Mouse (Mus musculus): ENCODE measurements around the gene Shq1. TPM values are rescaled to one million over a fixed set of nuclear protein-coding genes. Genes with fewer than 3 reads are reported as not detected.

The Shq1 gene
- polyA plus RNA-seq, 1 experiment from 2014 or later, result 7.7 TPM

DNA sequence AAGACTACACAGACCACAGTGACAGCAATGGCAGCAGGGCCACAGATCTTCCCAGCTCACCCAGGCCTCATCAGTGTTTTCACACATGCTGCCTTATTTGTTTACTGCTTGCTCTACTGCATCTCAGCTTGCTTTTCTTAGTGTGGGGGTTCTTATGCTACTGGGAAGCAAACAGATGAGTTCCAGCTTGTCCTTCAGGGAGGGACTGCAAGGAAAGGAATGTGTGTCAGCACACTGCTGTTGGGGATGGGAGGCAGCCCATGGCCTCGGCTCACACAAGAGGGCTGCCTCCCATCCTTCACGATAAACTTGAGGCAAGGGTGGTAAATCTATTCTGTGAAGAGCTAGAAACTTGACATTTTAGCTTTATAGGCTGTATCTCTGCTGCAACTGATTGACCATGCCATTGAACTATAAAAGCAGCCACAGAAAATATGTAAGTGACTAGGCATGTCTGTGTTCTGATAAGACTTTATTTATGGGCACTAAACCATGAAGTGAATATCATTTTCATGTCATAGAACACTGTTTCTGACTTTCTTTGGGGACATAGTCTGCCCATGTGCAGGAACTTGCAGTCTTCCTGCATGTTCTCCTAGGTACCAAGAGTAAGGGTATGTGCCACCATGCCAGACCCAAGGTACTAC is 48.0 kb downstream of the Shq1 start:
- H3K4me2 ChIP-seq (replicated peaks; ENCODE audit: low read depth), result no peak overlapping the region
- 25% methylated on average over 2 of the region's 2 CpGs for WGBS
- H3K9ac ChIP-seq (ENCODE audit: low read length), result no peak overlapping the region
- ATAC-seq (ENCODE audit: low FRiP score, low TSS enrichment), result no peak
- H3K27ac ChIP-seq (replicated peaks), result no peak overlapping the region
- no peaks in the 10 kb centered on the region for H3K9me3 ChIP-seq (ENCODE audit: control insufficient read depth, low read length)
- H3K4me3 ChIP-seq (ENCODE audit: low read depth, low read length), result no peak overlapping the region
- H3K27me3 ChIP-seq (ENCODE audit: control insufficient read depth, insufficient read depth, low read length), result no peaks in the 10 kb centered on the region
- TF ChIP-seq EP300 (optimal IDR thresholded peaks at IDR 0.05) (no peak), CTCF (IDR thresholded peaks at IDR 0.05; ENCODE audit: low read depth) (no peak)
- no peak for DNase-seq (ENCODE audit: low spot score)
- no peaks in the 10 kb centered on the region for H3K4me1 ChIP-seq (replicated peaks; ENCODE audit: control insufficient read depth, insufficient read depth)
- H3K36me3 ChIP-seq (ENCODE audit: control insufficient read depth, insufficient read depth, low read length), result no peaks in the 10 kb centered on the region

DNA sequence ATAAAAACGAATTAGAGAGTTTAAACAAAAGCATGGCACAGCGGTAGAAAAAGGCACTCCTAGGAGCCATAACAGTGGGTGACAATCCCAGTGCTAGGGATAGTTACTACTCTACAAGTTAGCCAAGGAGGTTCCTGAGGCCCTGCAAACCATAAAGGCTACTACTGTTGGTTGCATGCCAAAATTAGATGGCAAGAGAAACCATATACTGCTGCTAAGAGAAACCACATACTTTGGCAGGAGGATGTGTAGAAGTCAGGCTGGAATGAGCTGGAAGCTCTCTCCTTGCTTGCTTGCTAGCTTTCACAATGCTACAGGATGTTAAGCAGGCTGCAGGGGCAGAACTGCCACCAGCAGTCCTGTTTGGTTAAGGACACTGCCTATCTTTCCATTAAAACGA is 50.5 kb downstream of the Shq1 start:
- H3K27ac ChIP-seq (replicated peaks), result no peak overlapping the region
- ATAC-seq (ENCODE audit: low FRiP score, low TSS enrichment), result no peak
- H3K4me3 ChIP-seq (ENCODE audit: low read depth, low read length), result no peak overlapping the region
- H3K9me3 ChIP-seq (ENCODE audit: control insufficient read depth, low read length), result no peaks in the 10 kb centered on the region
- H3K27me3 ChIP-seq (ENCODE audit: control insufficient read depth, insufficient read depth, low read length), result no peaks in the 10 kb centered on the region
- TF ChIP-seq EP300 (optimal IDR thresholded peaks at IDR 0.05) (no peak), CTCF (IDR thresholded peaks at IDR 0.05; ENCODE audit: low read depth) (no peak)
- 80% methylated on average over 3 of the region's 3 CpGs for WGBS
- H3K36me3 ChIP-seq (ENCODE audit: control insufficient read depth, insufficient read depth, low read length), result no peaks in the 10 kb centered on the region
- no peak for DNase-seq (ENCODE audit: low spot score)
- H3K4me2 ChIP-seq (replicated peaks; ENCODE audit: low read depth), result no peak overlapping the region
- no peak overlapping the region for H3K9ac ChIP-seq (ENCODE audit: low read length)
- no peaks in the 10 kb centered on the region for H3K4me1 ChIP-seq (replicated peaks; ENCODE audit: control insufficient read depth, insufficient read depth)

DNA sequence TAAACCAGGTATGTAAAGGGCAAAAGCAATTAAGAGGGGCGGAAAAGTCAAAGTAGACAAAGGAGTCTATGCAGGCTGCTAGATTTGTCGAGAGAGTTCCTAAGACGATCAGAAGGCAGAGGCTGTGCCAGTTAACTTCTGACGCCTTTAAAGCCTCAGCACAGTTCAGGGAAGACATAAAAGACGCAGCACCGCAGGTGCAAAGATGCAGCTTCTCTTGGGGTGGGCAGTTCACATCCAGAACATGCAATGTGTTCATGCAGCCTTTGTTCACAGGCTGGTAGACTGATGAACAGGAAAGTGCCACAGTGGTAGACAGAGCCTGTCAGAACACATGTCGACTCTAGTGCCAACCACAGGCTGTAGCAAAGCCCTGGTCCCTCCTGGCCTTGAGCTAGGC is 51.6 kb downstream of the Shq1 start:
- no peaks in the 10 kb centered on the region for H3K9me3 ChIP-seq (ENCODE audit: control insufficient read depth, low read length)
- H3K4me3 ChIP-seq (ENCODE audit: low read depth, low read length), result no peak overlapping the region
- no peaks in the 10 kb centered on the region for H3K4me1 ChIP-seq (replicated peaks; ENCODE audit: control insufficient read depth, insufficient read depth)
- 93% methylated on average over 7 of the region's 7 CpGs for WGBS
- no peak overlapping the region for H3K4me2 ChIP-seq (replicated peaks; ENCODE audit: low read depth)
- no peak overlapping the region for H3K27ac ChIP-seq (replicated peaks)
- DNase-seq (ENCODE audit: low spot score) (no peak), ATAC-seq (ENCODE audit: low FRiP score, low TSS enrichment) (no peak)
- no peak for TF ChIP-seq EP300 (optimal IDR thresholded peaks at IDR 0.05)
- no peak overlapping the region for H3K9ac ChIP-seq (ENCODE audit: low read length)
- H3K36me3 ChIP-seq (ENCODE audit: control insufficient read depth, insufficient read depth, low read length), result no peaks in the 10 kb centered on the region
- H3K27me3 ChIP-seq (ENCODE audit: control insufficient read depth, insufficient read depth, low read length), result no peaks in the 10 kb centered on the region

DNA sequence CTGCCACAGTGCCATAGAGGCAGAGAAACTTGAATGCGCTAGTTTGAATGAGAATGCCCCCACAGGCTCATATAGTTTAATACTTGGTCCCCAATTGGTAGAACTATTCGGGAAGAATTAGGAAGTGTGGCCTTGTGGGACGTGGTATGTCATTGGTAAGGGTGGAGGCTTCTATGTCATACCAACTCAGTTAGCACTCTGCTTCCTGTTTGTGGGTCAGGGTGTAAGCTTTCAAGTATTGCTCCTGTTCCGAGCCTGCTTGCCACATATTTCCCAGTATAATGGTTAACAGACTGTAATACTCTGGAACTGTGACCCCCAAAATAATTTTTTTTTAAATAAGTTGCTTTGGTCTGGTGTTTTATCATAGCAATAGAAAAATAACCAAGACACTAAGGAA is 54.8 kb downstream of the Shq1 start:
- WGBS, result 89% methylated on average over 4 of the region's 4 CpGs
- ATAC-seq (ENCODE audit: low FRiP score, low TSS enrichment), result no peak

DNA sequence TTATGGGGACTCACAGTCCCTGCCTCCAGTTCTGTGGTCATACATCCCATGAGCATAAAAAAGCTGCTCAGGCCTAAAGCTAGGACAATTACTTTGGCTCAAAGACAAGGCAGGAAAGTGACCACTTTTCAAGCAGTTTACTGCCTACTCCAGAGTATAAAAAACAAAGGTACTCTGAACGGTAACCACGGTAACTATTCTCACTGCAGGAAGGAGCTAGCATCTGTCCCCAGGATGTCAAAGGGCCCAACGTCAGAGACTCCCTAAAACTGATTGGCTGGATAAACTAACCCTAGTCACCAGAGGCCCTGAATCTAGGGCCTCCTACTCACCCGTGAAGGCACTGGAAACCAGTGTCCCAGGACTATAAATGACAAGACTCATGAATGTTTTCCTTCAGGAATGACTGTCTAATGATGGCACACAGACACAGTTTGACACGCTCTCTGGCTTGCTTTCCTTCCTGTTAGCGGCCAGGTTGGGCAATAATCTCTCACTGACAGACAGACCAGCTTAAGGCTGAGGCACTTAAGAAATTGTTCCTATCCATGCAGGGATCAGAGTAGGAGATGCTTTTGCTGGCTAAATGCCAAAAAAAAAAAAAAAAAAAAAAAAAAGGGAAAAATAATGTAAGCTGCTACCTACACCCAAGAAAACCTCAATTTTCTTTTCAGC is 57.2 kb downstream of the Shq1 start:
- H3K9ac ChIP-seq (ENCODE audit: low read length), result no peak overlapping the region
- no peaks in the 10 kb centered on the region for H3K36me3 ChIP-seq (ENCODE audit: control insufficient read depth, insufficient read depth, low read length)
- no peaks in the 10 kb centered on the region for H3K4me1 ChIP-seq (replicated peaks; ENCODE audit: control insufficient read depth, insufficient read depth)
- H3K27ac ChIP-seq (replicated peaks), result no peak overlapping the region
- H3K27me3 ChIP-seq (ENCODE audit: control insufficient read depth, insufficient read depth, low read length), result no peaks in the 10 kb centered on the region
- H3K9me3 ChIP-seq (ENCODE audit: control insufficient read depth, low read length), result no peaks in the 10 kb centered on the region
- no peak for DNase-seq (ENCODE audit: low spot score)
- TF ChIP-seq CTCF (IDR thresholded peaks at IDR 0.05; ENCODE audit: low read depth), result no peak
- TF ChIP-seq EP300 (optimal IDR thresholded peaks at IDR 0.05), result no peak
- no peak overlapping the region for H3K4me2 ChIP-seq (replicated peaks; ENCODE audit: low read depth)
- 0 out of 2 replicates have a peak, but pooled peaks have one; percentile 26 for ATAC-seq (ENCODE audit: low FRiP score, low TSS enrichment)
- 67% methylated on average over 6 of the region's 6 CpGs for WGBS
- H3K4me3 ChIP-seq (ENCODE audit: low read depth, low read length), result no peak overlapping the region

More for the DNA sequence above, 54.8 kb downstream of the Shq1 start:
- no peak for DNase-seq (ENCODE audit: low spot score)
- Histone ChIP-seq H3K36me3 (ENCODE audit: control insufficient read depth, insufficient read depth, low read length) (no peaks in the 10 kb centered on the region), H3K27me3 (ENCODE audit: control insufficient read depth, insufficient read depth, low read length) (no peaks in the 10 kb centered on the region), H3K4me2 (replicated peaks; ENCODE audit: low read depth) (no peak overlapping the region), H3K9ac (ENCODE audit: low read length) (no peak overlapping the region), H3K27ac (replicated peaks) (no peak overlapping the region), H3K4me1 (replicated peaks; ENCODE audit: control insufficient read depth, insufficient read depth) (no peaks in the 10 kb centered on the region), H3K4me3 (ENCODE audit: low read depth, low read length) (no peak overlapping the region), H3K9me3 (ENCODE audit: control insufficient read depth, low read length) (no peaks in the 10 kb centered on the region)
- TF ChIP-seq EP300 (optimal IDR thresholded peaks at IDR 0.05) (no peak), CTCF (IDR thresholded peaks at IDR 0.05; ENCODE audit: low read depth) (no peak)

DNA sequence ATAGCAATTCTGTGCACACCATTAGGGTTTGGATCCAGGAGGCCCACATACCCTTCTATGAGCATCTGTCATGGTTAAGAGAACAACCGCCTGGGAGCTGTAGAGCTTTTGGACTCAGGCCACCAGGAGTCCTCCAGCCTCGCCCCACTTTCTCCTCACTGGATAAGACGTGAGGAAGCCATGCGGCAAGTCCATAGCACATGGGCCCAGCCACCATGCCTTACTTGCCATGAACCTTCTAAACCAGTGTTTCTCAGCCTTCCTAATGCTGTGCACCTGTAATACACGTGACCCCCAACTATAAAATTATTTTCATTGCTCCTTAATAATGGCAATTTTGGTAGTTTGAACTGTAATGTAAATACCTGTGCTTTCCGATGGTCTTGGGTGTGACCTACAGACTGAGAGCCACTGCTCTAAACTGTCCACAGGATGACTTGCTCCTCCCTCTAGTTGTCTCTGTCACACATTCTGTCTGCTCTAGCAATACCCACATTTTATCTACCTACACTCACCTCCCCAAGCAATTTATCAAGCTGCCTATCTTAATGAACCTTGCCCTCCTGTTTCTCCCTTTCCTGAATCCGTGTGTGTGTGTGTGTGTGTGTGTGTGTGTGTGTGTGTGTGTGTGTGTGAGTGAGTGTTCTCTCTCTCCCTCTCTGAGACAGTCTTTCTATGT is 59.9 kb downstream of the Shq1 start:
- TF ChIP-seq EP300 (optimal IDR thresholded peaks at IDR 0.05), result no peak
- TF ChIP-seq CTCF (IDR thresholded peaks at IDR 0.05; ENCODE audit: low read depth), result no peak
- Histone ChIP-seq H3K27me3 (ENCODE audit: control insufficient read depth, insufficient read depth, low read length) (no peaks in the 10 kb centered on the region), H3K9ac (ENCODE audit: low read length) (no peak overlapping the region), H3K4me1 (replicated peaks; ENCODE audit: control insufficient read depth, insufficient read depth) (no peaks in the 10 kb centered on the region), H3K4me3 (ENCODE audit: low read depth, low read length) (no peak overlapping the region), H3K4me2 (replicated peaks; ENCODE audit: low read depth) (no peak overlapping the region), H3K9me3 (ENCODE audit: control insufficient read depth, low read length) (no peaks in the 10 kb centered on the region), H3K36me3 (ENCODE audit: control insufficient read depth, insufficient read depth, low read length) (no peaks in the 10 kb centered on the region), H3K27ac (replicated peaks) (no peak overlapping the region)
- DNase-seq (ENCODE audit: low spot score), result no peak
- ATAC-seq (ENCODE audit: low FRiP score, low TSS enrichment), result peak; percentile 33; the same call in 1 of the 2 replicates
- WGBS, result 74% methylated on average over 7 of the region's 7 CpGs
